Mouse (Mus musculus) G1E (cell line): Measurements from ENCODE around the gene Aqp9. TPM values are rescaled to one million over a fixed set of nuclear protein-coding genes. Genes with fewer than 3 reads are reported as not detected.

Experiments
- ATAC-seq: 2 replicates; pipeline ENCODE4 v1.8.0; 2016; ENCODE audit warnings: mild to moderate bottlenecking; ENCODE audit not compliant: insufficient number of reproducible peaks, poor library complexity, low FRiP score, severe bottlenecking; ENCODE audit errors: extremely low read depth
- DNase-seq: peaks from one replicate; pipeline ENCODE4 v3.0.0; 2012; ENCODE audit warnings: low spot score
- H3K27me3 ChIP-seq: 2 replicates; pipeline ENCODE4 v1.6.1; 2012; ENCODE audit warnings: mild to moderate bottlenecking, low read length, inconsistent platforms; ENCODE audit not compliant: insufficient read depth
- H3K36me3 ChIP-seq: replicated peaks from 2 replicates; pipeline ENCODE3; 2012; ENCODE audit warnings: mild to moderate bottlenecking, inconsistent platforms
- H3K4me1 ChIP-seq: 2 replicates; pipeline ENCODE4 v1.6.1; 2012; ENCODE audit warnings: low read depth, low read length, inconsistent platforms, mixed read lengths; ENCODE audit not compliant: insufficient read depth
- H3K4me3 ChIP-seq: 2 replicates; pipeline ENCODE4 v1.5.1; 2012; ENCODE audit warnings: low read depth, mild to moderate bottlenecking, inconsistent platforms, low read length, moderate library complexity, mixed read lengths
- H3K9me3 ChIP-seq: replicated peaks from 2 replicates; pipeline ENCODE4 v1.6.1; 2012; ENCODE audit warnings: inconsistent platforms
- CTCF ChIP-seq: IDR thresholded peaks from 2 replicates; pipeline ENCODE4 v1.5.1; 2012; ENCODE audit warnings: low read depth, low read length, inconsistent platforms, mixed read lengths
- GATA1 ChIP-seq: IDR thresholded peaks from 2 replicates; pipeline ENCODE4 v1.6.1; 2012; ENCODE audit warnings: borderline replicate concordance, low read length, inconsistent platforms, mixed read lengths
- GATA2 ChIP-seq: IDR thresholded peaks from 2 replicates; pipeline ENCODE4 v1.6.1; 2012; ENCODE audit warnings: low read depth, low read length, inconsistent platforms, borderline replicate concordance
- POLR2AphosphoS5 ChIP-seq: IDR thresholded peaks from 2 replicates; pipeline ENCODE4 v1.6.1; 2012; ENCODE audit warnings: low read depth, low read length, inconsistent platforms; ENCODE audit not compliant: insufficient replicate concordance
- TAL1 ChIP-seq: conservative IDR thresholded peaks from 2 replicates; pipeline ENCODE4 v1.6.1; 2012; ENCODE audit warnings: low read depth, low read length, inconsistent platforms, mixed read lengths
- polyA plus RNA-seq: library from polyadenylated mRNA; stranded (reverse); fragments of >175 nt; gene quantifications from 2 replicates; pipeline ENCODE4 v1.2.3, GENCODE M21; 2012
- total RNA-seq, 2 experiments: library from RNA; stranded (forward) in 1 of 2; stranded (reverse) in 1 of 2; fragments of 200-1000 nt in 1 of 2; fragments of >200 nt in 1 of 2; fragmentation: Nextera tagmentation in 1 of 2; gene quantifications; 2 replicates each; pipeline ENCODE4 v1.2.3; 2014 to 2017

Aqp9 gene
- total and polyA plus RNA-seq, 3 experiments = 0.05 to 4.9 (median 2.2) TPM

GRCm38 (mm10) chr9:71092038-71092437 is 76.4 kb downstream of the Aqp9 start:
- TF ChIP-seq POLR2AphosphoS5 = no peak
- TF ChIP-seq CTCF = peak; percentile 35; the same call in 1 of the 2 replicates
- TF ChIP-seq TAL1 = no peak
- TF ChIP-seq GATA2 = no peak
- TF ChIP-seq GATA1 = no peak
- H3K36me3 ChIP-seq = no peaks in the 10 kb centered on the region
- DNase-seq (peak; percentile 19), ATAC-seq (no peak)
- H3K4me1 ChIP-seq = no peaks in the 10 kb centered on the region
- H3K4me3 ChIP-seq = no peak overlapping the region
- no peaks in the 10 kb centered on the region for H3K9me3 ChIP-seq
- no peaks in the 10 kb centered on the region for H3K27me3 ChIP-seq

- H3K27me3 ChIP-seq = peaks cover 12% of the 10 kb centered on the region
- no peaks in the 10 kb centered on the region for H3K36me3 ChIP-seq
- H3K4me3 ChIP-seq = no peak overlapping the region
- H3K4me1 ChIP-seq = 0 out of 2 replicates have a peak, but pooled peaks cover 3% of the 10 kb centered on the region
- DNase-seq = no peak
- TF ChIP-seq GATA2 (no peak), CTCF (no peak), GATA1 (no peak), POLR2AphosphoS5 (no peak), TAL1 (no peak)
- ATAC-seq = no peak
- no peaks in the 10 kb centered on the region for H3K9me3 ChIP-seq
Observed at GRCm38 (mm10) chr9:71079201-71079600, 89.3 kb downstream of the Aqp9 start.

GRCm38 (mm10) chr9:71077251-71077825 is 91.1 kb downstream of the Aqp9 start:
- ATAC-seq (no peak), DNase-seq (no peak)
- 0 out of 2 replicates have a peak, but pooled peaks cover 3% of the 10 kb centered on the region for H3K4me1 ChIP-seq
- H3K4me3 ChIP-seq = no peak overlapping the region
- TF ChIP-seq GATA2 = no peak
- no peak for TF ChIP-seq POLR2AphosphoS5
- TF ChIP-seq TAL1 = no peak
- no peak for TF ChIP-seq CTCF
- peaks cover 16% of the 10 kb centered on the region for H3K27me3 ChIP-seq
- no peaks in the 10 kb centered on the region for H3K36me3 ChIP-seq
- H3K9me3 ChIP-seq = no peaks in the 10 kb centered on the region

- no peak overlapping the region for H3K4me3 ChIP-seq
- no peaks in the 10 kb centered on the region for H3K9me3 ChIP-seq
- ATAC-seq = no peak
- DNase-seq = no peak
- H3K4me1 ChIP-seq = 0 out of 2 replicates have a peak, but pooled peaks cover 3% of the 10 kb centered on the region
- TF ChIP-seq GATA1 (no peak), TAL1 (no peak), POLR2AphosphoS5 (no peak), CTCF (no peak), GATA2 (no peak)
- no peaks in the 10 kb centered on the region for H3K36me3 ChIP-seq
- H3K27me3 ChIP-seq = peaks cover 25% of the 10 kb centered on the region
Observed at GRCm38 (mm10) chr9:71076201-71076648, 92.3 kb downstream of the Aqp9 start.

- Histone ChIP-seq H3K9me3 (no peaks in the 10 kb centered on the region), H3K36me3 (no peaks in the 10 kb centered on the region), H3K4me1 (0 out of 2 replicates have a peak, but pooled peaks cover 3% of the 10 kb centered on the region), H3K27me3 (peaks cover 35% of the 10 kb centered on the region), H3K4me3 (no peak overlapping the region)
- no peak for ATAC-seq
- TF ChIP-seq POLR2AphosphoS5 (no peak), GATA1 (no peak)
- DNase-seq = no peak
Observed at GRCm38 (mm10) chr9:71073831-71074230, 94.7 kb downstream of the Aqp9 start.

- 0 out of 2 replicates have a peak, but pooled peaks cover 3% of the 10 kb centered on the region for H3K4me1 ChIP-seq
- ATAC-seq = no peak
- no peak for DNase-seq
- TF ChIP-seq TAL1 (no peak), GATA2 (no peak), GATA1 (no peak), CTCF (no peak), POLR2AphosphoS5 (no peak)
- H3K4me3 ChIP-seq = no peak overlapping the region
- H3K9me3 ChIP-seq = no peaks in the 10 kb centered on the region
- H3K36me3 ChIP-seq = no peaks in the 10 kb centered on the region
- peaks cover 36% of the 10 kb centered on the region for H3K27me3 ChIP-seq
Observed at GRCm38 (mm10) chr9:71073076-71073475, 95.4 kb downstream of the Aqp9 start.
